Mouse (Mus musculus) testis, adult 2 months (tissue): Measurements from ENCODE around the gene Wnt16.

Experiments
- CTCF ChIP-seq: fragments of 200-500 bp; IDR thresholded peaks from 2 replicates; pipeline ENCODE4 v1.5.1; 2012; ENCODE audit warnings: low read depth, mild to moderate bottlenecking, inconsistent platforms, low read length, moderate library complexity; ENCODE audit not compliant: control insufficient read depth, insufficient read depth, insufficient replicate concordance
- POLR2A ChIP-seq: fragments of 200-500 bp; IDR thresholded peaks from 2 replicates; pipeline ENCODE4 v1.6.1; 2012; ENCODE audit warnings: low read depth, mild to moderate bottlenecking, inconsistent platforms, low read length, moderate library complexity; ENCODE audit not compliant: control insufficient read depth

DNA sequence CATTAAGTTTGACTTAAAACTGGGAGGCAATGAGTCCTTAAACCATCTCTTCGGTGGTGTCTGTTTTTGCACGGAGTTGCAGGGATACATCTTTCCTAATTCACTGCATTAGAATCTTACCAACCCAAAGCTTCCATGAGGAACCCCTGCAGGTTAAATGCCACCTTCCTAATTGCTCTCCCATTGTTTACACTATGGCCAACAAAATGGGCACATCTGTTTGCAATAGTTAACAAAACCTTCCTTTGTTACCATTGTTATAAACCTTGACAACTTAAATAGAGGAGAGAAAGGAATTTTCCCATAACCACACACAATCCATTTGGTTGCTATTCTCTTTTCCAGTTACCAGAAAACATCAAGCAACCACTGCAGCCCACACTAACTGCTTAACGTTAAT lies 5.9 kb downstream of the Wnt16 start:
- TF ChIP-seq POLR2A = no peak
- TF ChIP-seq CTCF = no peak
